Mouse (Mus musculus): ENCODE measurements around the gene Cab39l. TPM values are rescaled to one million over a fixed set of nuclear protein-coding genes. Genes with fewer than 3 reads are reported as not detected.

The Cab39l gene
- polyA plus RNA-seq, 1 experiment: 5.5 TPM

- H3K4me3 ChIP-seq (ENCODE audit: control insufficient read depth, insufficient read depth, low read length): no peak overlapping the region
- no peaks in the 10 kb centered on the region for H3K36me3 ChIP-seq (ENCODE audit: control insufficient read depth, insufficient read depth, low read length)
- H3K27ac ChIP-seq (ENCODE audit: control insufficient read depth, insufficient read depth, low read length): no peak overlapping the region
- WGBS: 93% methylated on average over 1 of the region's 1 CpGs
- no peak for DNase-seq
- no peaks in the 10 kb centered on the region for H3K27me3 ChIP-seq (ENCODE audit: control insufficient read depth, insufficient read depth, low read length)
- no peaks in the 10 kb centered on the region for H3K4me1 ChIP-seq (replicated peaks; ENCODE audit: control insufficient read depth, insufficient read depth, low read length)
- TF ChIP-seq CTCF (IDR thresholded peaks at IDR 0.05; ENCODE audit: borderline replicate concordance, control insufficient read depth, extremely low read depth, insufficient read depth, low read length, poor library complexity) (no peak), POLR2A (IDR thresholded peaks at IDR 0.05; ENCODE audit: control insufficient read depth, extremely low read depth, insufficient read depth, low read length, poor library complexity) (no peak)
Measured at GRCm38 (mm10) chr14:59445421-59445820, 4.6 kb downstream of the Cab39l start.

- DNase-seq: no peak
- TF ChIP-seq CTCF (IDR thresholded peaks at IDR 0.05; ENCODE audit: borderline replicate concordance, control insufficient read depth, extremely low read depth, insufficient read depth, low read length, poor library complexity) (no peak), POLR2A (IDR thresholded peaks at IDR 0.05; ENCODE audit: control insufficient read depth, extremely low read depth, insufficient read depth, low read length, poor library complexity) (no peak)
- H3K4me3 ChIP-seq (ENCODE audit: control insufficient read depth, insufficient read depth, low read length): no peak overlapping the region
- no peaks in the 10 kb centered on the region for H3K36me3 ChIP-seq (ENCODE audit: control insufficient read depth, insufficient read depth, low read length)
- H3K27ac ChIP-seq (ENCODE audit: control insufficient read depth, insufficient read depth, low read length): no peak overlapping the region
- no peaks in the 10 kb centered on the region for H3K4me1 ChIP-seq (replicated peaks; ENCODE audit: control insufficient read depth, insufficient read depth, low read length)
- no peaks in the 10 kb centered on the region for H3K27me3 ChIP-seq (ENCODE audit: control insufficient read depth, insufficient read depth, low read length)
Measured at GRCm38 (mm10) chr14:59447981-59448380, 7.2 kb downstream of the Cab39l start.

GRCm38 (mm10) chr14:59466503-59466902 is 25.7 kb downstream of the Cab39l start:
- 98% methylated on average over 2 of the region's 2 CpGs for WGBS
- H3K36me3 ChIP-seq (ENCODE audit: control insufficient read depth, insufficient read depth, low read length): no peaks in the 10 kb centered on the region
- DNase-seq: no peak
- no peak overlapping the region for H3K27ac ChIP-seq (ENCODE audit: control insufficient read depth, insufficient read depth, low read length)
- TF ChIP-seq CTCF (IDR thresholded peaks at IDR 0.05; ENCODE audit: borderline replicate concordance, control insufficient read depth, extremely low read depth, insufficient read depth, low read length, poor library complexity) (no peak), POLR2A (IDR thresholded peaks at IDR 0.05; ENCODE audit: control insufficient read depth, extremely low read depth, insufficient read depth, low read length, poor library complexity) (no peak)
- no peak overlapping the region for H3K4me3 ChIP-seq (ENCODE audit: control insufficient read depth, insufficient read depth, low read length)
- no peaks in the 10 kb centered on the region for H3K27me3 ChIP-seq (ENCODE audit: control insufficient read depth, insufficient read depth, low read length)
- H3K4me1 ChIP-seq (replicated peaks; ENCODE audit: control insufficient read depth, insufficient read depth, low read length): no peaks in the 10 kb centered on the region

- Histone ChIP-seq H3K4me3 (ENCODE audit: control insufficient read depth, insufficient read depth, low read length) (no peak overlapping the region), H3K27me3 (ENCODE audit: control insufficient read depth, insufficient read depth, low read length) (no peaks in the 10 kb centered on the region), H3K4me1 (replicated peaks; ENCODE audit: control insufficient read depth, insufficient read depth, low read length) (no peaks in the 10 kb centered on the region), H3K27ac (ENCODE audit: control insufficient read depth, insufficient read depth, low read length) (no peak overlapping the region), H3K36me3 (ENCODE audit: control insufficient read depth, insufficient read depth, low read length) (no peaks in the 10 kb centered on the region)
- no peak for DNase-seq
- TF ChIP-seq CTCF (IDR thresholded peaks at IDR 0.05; ENCODE audit: borderline replicate concordance, control insufficient read depth, extremely low read depth, insufficient read depth, low read length, poor library complexity): no peak
- WGBS: 88% methylated on average over 1 of the region's 1 CpGs
Measured at GRCm38 (mm10) chr14:59467798-59468197, 27.0 kb downstream of the Cab39l start.

GRCm38 (mm10) chr14:59470781-59471180 is 30.0 kb downstream of the Cab39l start:
- Histone ChIP-seq H3K27me3 (ENCODE audit: control insufficient read depth, insufficient read depth, low read length) (no peaks in the 10 kb centered on the region), H3K4me1 (replicated peaks; ENCODE audit: control insufficient read depth, insufficient read depth, low read length) (no peaks in the 10 kb centered on the region), H3K4me3 (ENCODE audit: control insufficient read depth, insufficient read depth, low read length) (no peak overlapping the region), H3K27ac (ENCODE audit: control insufficient read depth, insufficient read depth, low read length) (no peak overlapping the region), H3K36me3 (ENCODE audit: control insufficient read depth, insufficient read depth, low read length) (no peaks in the 10 kb centered on the region)
- WGBS: 93% methylated on average over 1 of the region's 1 CpGs
- TF ChIP-seq POLR2A (IDR thresholded peaks at IDR 0.05; ENCODE audit: control insufficient read depth, extremely low read depth, insufficient read depth, low read length, poor library complexity): no peak
- no peak for TF ChIP-seq CTCF (IDR thresholded peaks at IDR 0.05; ENCODE audit: borderline replicate concordance, control insufficient read depth, extremely low read depth, insufficient read depth, low read length, poor library complexity)
- DNase-seq: no peak

- WGBS: 89% methylated on average over 6 of the region's 6 CpGs
- no peak overlapping the region for H3K4me3 ChIP-seq (ENCODE audit: control insufficient read depth, insufficient read depth, low read length)
- no peak for DNase-seq
- H3K27ac ChIP-seq (ENCODE audit: control insufficient read depth, insufficient read depth, low read length): no peak overlapping the region
- H3K27me3 ChIP-seq (ENCODE audit: control insufficient read depth, insufficient read depth, low read length): no peaks in the 10 kb centered on the region
- no peaks in the 10 kb centered on the region for H3K4me1 ChIP-seq (replicated peaks; ENCODE audit: control insufficient read depth, insufficient read depth, low read length)
- H3K36me3 ChIP-seq (ENCODE audit: control insufficient read depth, insufficient read depth, low read length): no peaks in the 10 kb centered on the region
- no peak for TF ChIP-seq POLR2A (IDR thresholded peaks at IDR 0.05; ENCODE audit: control insufficient read depth, extremely low read depth, insufficient read depth, low read length, poor library complexity)
- TF ChIP-seq CTCF (IDR thresholded peaks at IDR 0.05; ENCODE audit: borderline replicate concordance, control insufficient read depth, extremely low read depth, insufficient read depth, low read length, poor library complexity): no peak
Measured at GRCm38 (mm10) chr14:59478699-59479098, 37.9 kb downstream of the Cab39l start.

GRCm38 (mm10) chr14:59485247-59485810 is 44.6 kb downstream of the Cab39l start:
- DNase-seq: no peak
- 96% methylated on average over 4 of the region's 4 CpGs for whole genome bisulfite sequencing
- Histone ChIP-seq H3K36me3 (ENCODE audit: control insufficient read depth, insufficient read depth, low read length) (no peaks in the 10 kb centered on the region), H3K27me3 (ENCODE audit: control insufficient read depth, insufficient read depth, low read length) (no peaks in the 10 kb centered on the region), H3K27ac (ENCODE audit: control insufficient read depth, insufficient read depth, low read length) (no peak overlapping the region), H3K4me1 (replicated peaks; ENCODE audit: control insufficient read depth, insufficient read depth, low read length) (no peaks in the 10 kb centered on the region), H3K4me3 (ENCODE audit: control insufficient read depth, insufficient read depth, low read length) (no peak overlapping the region)
- TF ChIP-seq CTCF (IDR thresholded peaks at IDR 0.05; ENCODE audit: borderline replicate concordance, control insufficient read depth, extremely low read depth, insufficient read depth, low read length, poor library complexity) (no peak), POLR2A (IDR thresholded peaks at IDR 0.05; ENCODE audit: control insufficient read depth, extremely low read depth, insufficient read depth, low read length, poor library complexity) (no peak)

All from thymus, adult 2 months (tissue).